Mouse (Mus musculus) ES-E14 (cell line): ENCODE measurements around the gene Tmppe.

Experiments used
- HCFC1 ChIP-seq: IDR thresholded peaks from 2 replicates; pipeline ENCODE4 v1.6.1; 2012; ENCODE audit warnings: low read length, inconsistent platforms, borderline replicate concordance; ENCODE audit not compliant: insufficient read depth
- MAFK ChIP-seq: IDR thresholded peaks from 2 replicates; pipeline ENCODE4 v1.6.1; 2014; ENCODE audit warnings: mild to moderate bottlenecking, low read depth, low read length, inconsistent platforms; ENCODE audit not compliant: insufficient read depth
- ZC3H11A ChIP-seq: IDR thresholded peaks from 2 replicates; pipeline ENCODE4 v1.6.1; 2012; ENCODE audit warnings: low read depth, mild to moderate bottlenecking, inconsistent platforms, low read length, borderline replicate concordance
- ZNF384 ChIP-seq: IDR thresholded peaks from 2 replicates; pipeline ENCODE4 v1.6.1; 2012; ENCODE audit warnings: low read depth, low read length, inconsistent platforms

GRCm38 (mm10) chr9:114415701-114416100, 14.8 kb downstream of the Tmppe start:
- TF ChIP-seq ZC3H11A (no peak), MAFK (no peak), HCFC1 (no peak), ZNF384 (no peak)
